Mouse (Mus musculus): Measurements from ENCODE around the gene Wnt3a. TPM values are rescaled to one million over a fixed set of nuclear protein-coding genes. Genes with fewer than 3 reads are reported as not detected.

The Wnt3a gene
- total RNA-seq, 2 experiments from 2014 or later = not detected

Other genes with a start within 250 kb of the Wnt3a start
- not detected in 2 replicates for gene Obscn, start 154.3 kb downstream of the Wnt3a start, total RNA-seq (2014; fragmentation: Nextera tagmentation)
- gene Obscn, start 154.3 kb downstream of the Wnt3a start, total RNA-seq (2017) = not detected in 2 replicates
- gene Iba57, start 127.0 kb downstream of the Wnt3a start, total RNA-seq (2014; fragmentation: Nextera tagmentation) = 0.84 and 2.8 TPM in 2 replicates
- gene Iba57, start 127.0 kb downstream of the Wnt3a start, total RNA-seq (2017) = 3.9 and 6.0 TPM in 2 replicates
- gene Gjc2, start 107.5 kb downstream of the Wnt3a start, total RNA-seq (2014; fragmentation: Nextera tagmentation) = not detected in 2 replicates
- not detected in 2 replicates for gene Gjc2, start 107.5 kb downstream of the Wnt3a start, total RNA-seq (2017)
- gene Guk1, start 98.5 kb downstream of the Wnt3a start, total RNA-seq (2014; fragmentation: Nextera tagmentation) = 41.9 and 58.1 TPM in 2 replicates
- gene Guk1, start 98.5 kb downstream of the Wnt3a start, total RNA-seq (2017) = 33.2 and 35.9 TPM in 2 replicates
- 22.7 and 45.8 TPM in 2 replicates for gene Mrpl55, start 88.3 kb downstream of the Wnt3a start, total RNA-seq (2014; fragmentation: Nextera tagmentation)
- gene Mrpl55, start 88.3 kb downstream of the Wnt3a start, total RNA-seq (2017) = 59.9 and 82.1 TPM in 2 replicates
- 21.2 and 21.9 TPM in 2 replicates for gene 2310033P09Rik, start 82.4 kb downstream of the Wnt3a start, total RNA-seq (2014; fragmentation: Nextera tagmentation)
- 11.4 and 14.0 TPM in 2 replicates for gene 2310033P09Rik, start 82.4 kb downstream of the Wnt3a start, total RNA-seq (2017)
- 287 and 315 TPM in 2 replicates for gene Arf1, start 62.5 kb downstream of the Wnt3a start, total RNA-seq (2014; fragmentation: Nextera tagmentation)
- 336 and 384 TPM in 2 replicates for gene Arf1, start 62.5 kb downstream of the Wnt3a start, total RNA-seq (2017)
- gene Wnt9a, start 16.2 kb upstream of the Wnt3a start, total RNA-seq (2014; fragmentation: Nextera tagmentation) = not detected in 2 replicates
- gene Wnt9a, start 16.2 kb upstream of the Wnt3a start, total RNA-seq (2017) = not detected in 2 replicates
- not detected in 2 replicates for gene Prss38, start 84.9 kb upstream of the Wnt3a start, total RNA-seq (2014; fragmentation: Nextera tagmentation)
- gene Prss38, start 84.9 kb upstream of the Wnt3a start, total RNA-seq (2017) = not detected in 2 replicates
- gene Jmjd4, start 159.3 kb upstream of the Wnt3a start, total RNA-seq (2014; fragmentation: Nextera tagmentation) = 4.3 and 6.0 TPM in 2 replicates
- 4.3 and 5.6 TPM in 2 replicates for gene Jmjd4, start 159.3 kb upstream of the Wnt3a start, total RNA-seq (2017)
- 5.9 and 6.0 TPM in 2 replicates for gene Snap47, start 160.4 kb upstream of the Wnt3a start, total RNA-seq (2014; fragmentation: Nextera tagmentation)
- gene Snap47, start 160.4 kb upstream of the Wnt3a start, total RNA-seq (2017) = 4.8 and 7.1 TPM in 2 replicates
- gene Zfp867, start 181.7 kb upstream of the Wnt3a start, total RNA-seq (2014; fragmentation: Nextera tagmentation) = 2.8 and 3.4 TPM in 2 replicates
- 1.5 and 2.9 TPM in 2 replicates for gene Zfp867, start 181.7 kb upstream of the Wnt3a start, total RNA-seq (2017)
- gene Zkscan17, start 236.0 kb upstream of the Wnt3a start, total RNA-seq (2014; fragmentation: Nextera tagmentation) = 20.8 and 24.8 TPM in 2 replicates
- gene Zkscan17, start 236.0 kb upstream of the Wnt3a start, total RNA-seq (2017) = 9.0 and 11.1 TPM in 2 replicates